Mouse (Mus musculus) heart, adult 2 months (tissue): Measurements from ENCODE around the gene Spata31d1b. TPM values are rescaled to one million over a fixed set of nuclear protein-coding genes. Genes with fewer than 3 reads are reported as not detected.

ENCODE experiments used
- DNase-seq, 2 experiments: peaks; one replicate each; pipeline ENCODE4 v3.0.0; 2021
- H3K27ac ChIP-seq: fragments of 200-600 bp; 2 replicates; pipeline ENCODE4 v1.8.1; 2022
- H3K27me3 ChIP-seq: fragments of 200-500 bp; 2 replicates; pipeline ENCODE4 v1.6.1; 2012; ENCODE audit warnings: mild to moderate bottlenecking, low read length, inconsistent platforms, mixed read lengths; ENCODE audit not compliant: control insufficient read depth, insufficient read depth
- H3K36me3 ChIP-seq: fragments of 200-500 bp; 2 replicates; pipeline ENCODE4 v1.6.1; 2012; ENCODE audit warnings: low read length, inconsistent platforms; ENCODE audit not compliant: control insufficient read depth, insufficient read depth
- H3K4me1 ChIP-seq: fragments of 200-500 bp; 2 replicates; pipeline ENCODE4 v1.6.1; 2011; ENCODE audit warnings: low read length; ENCODE audit not compliant: control insufficient read depth, insufficient read depth
- H3K4me3 ChIP-seq: fragments of 200-600 bp; 2 replicates; pipeline ENCODE4 v1.8.1; 2022
- H3K79me2 ChIP-seq: fragments of 200-500 bp; replicated peaks from 2 replicates; pipeline ENCODE4 v1.6.1; 2012; ENCODE audit warnings: mild to moderate bottlenecking, inconsistent platforms, low read length, moderate library complexity, mixed read lengths; ENCODE audit not compliant: control insufficient read depth, insufficient read depth
- H3K9ac ChIP-seq: fragments of 200-500 bp; 2 replicates; pipeline ENCODE4 v1.6.1; 2012; ENCODE audit warnings: low read depth, mild to moderate bottlenecking, control low read depth, inconsistent platforms, low read length, mixed read lengths
- CTCF ChIP-seq: fragments of 200-600 bp; IDR thresholded peaks from 2 replicates; pipeline ENCODE4 v1.8.1; 2022; ENCODE audit warnings: antibody characterized with exemption, mild to moderate bottlenecking, moderate library complexity
- EP300 ChIP-seq: fragments of 200-500 bp; IDR thresholded peaks from 2 replicates; pipeline ENCODE4 v1.6.1; 2011; ENCODE audit warnings: low read depth, low read length, control low read depth; ENCODE audit not compliant: insufficient read depth
- POLR2A ChIP-seq: fragments of 200-500 bp; IDR thresholded peaks from 2 replicates; pipeline ENCODE4 v1.6.1; 2011; ENCODE audit warnings: mild to moderate bottlenecking, low read depth, low read length, control low read depth; ENCODE audit not compliant: insufficient read depth
- WGBS: fragments of 180-500 bp; shearing (Covaris S2); methylation state at CpG from one replicate; pipeline ENCODE4 v1.1.7; 2018; 5-methylcytosine and 5-hydroxymethylcytosine counted together
- intact Hi-C: fragments of 180-260 bp; cut with DNase I; formaldehyde crosslinking; loops from one replicate; pipeline ENCODE4 v1.15.1; 2025
- polyA plus RNA-seq: library from polyadenylated mRNA; depleted of rRNA; stranded (reverse); fragments of >200 nt; gene quantifications from 2 replicates; pipeline ENCODE4 v1.2.3, GENCODE M21; 2012; rRNA removed
- total RNA-seq, 2 experiments: library from RNA; stranded (reverse); gene quantifications; 2 replicates each; pipeline ENCODE4 v1.2.3; 2021

Spata31d1b gene
- total and polyA plus RNA-seq, 3 experiments, result 0.04 TPM; not detected in 2

DNA sequence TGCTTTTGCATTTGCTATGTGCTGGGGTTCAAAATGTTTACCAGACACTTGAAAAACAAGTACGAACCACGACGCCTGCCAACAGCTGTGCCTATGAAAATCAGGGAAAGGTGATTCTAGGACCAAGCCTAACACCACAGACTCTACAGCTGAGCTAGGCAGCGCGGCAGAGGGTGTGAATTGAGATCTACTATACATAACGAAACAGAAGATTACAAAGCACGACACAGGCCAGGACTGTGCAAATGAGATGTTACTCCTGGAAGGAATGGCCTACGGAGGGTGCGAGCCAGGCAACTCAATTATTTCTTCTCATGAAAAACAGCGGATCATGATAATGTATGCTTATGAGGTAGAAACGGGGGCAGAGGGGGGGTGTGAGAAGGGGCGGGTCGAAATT is 56.4 kb downstream of the Spata31d1b start:
- H3K4me1 ChIP-seq, result peaks cover 27% of the 10 kb centered on the region
- DNase-seq, result peak in 1 of 2 experiments; percentile 14
- H3K79me2 ChIP-seq, result peaks cover 14% of the 10 kb centered on the region
- peak overlapping the region; percentile 89 for H3K9ac ChIP-seq
- no peak for TF ChIP-seq EP300
- no peak for TF ChIP-seq CTCF
- TF ChIP-seq POLR2A, result no peak
- 8% methylated on average over 13 of the region's 13 CpGs for WGBS
- intact Hi-C loops, result no loop called here
- H3K27me3 ChIP-seq, result no peaks in the 10 kb centered on the region
- peaks cover 28% of the 10 kb centered on the region for H3K36me3 ChIP-seq
- H3K27ac ChIP-seq, result peak overlapping the region; percentile 100
- peak overlapping the region; percentile 69 for H3K4me3 ChIP-seq

Other genes starting within 250 kb of the Spata31d1b start
- gene Agtpbp1, start 127.1 kb upstream of the Spata31d1b start, total RNA-seq, result 100 to 1,000 TPM; 151 to 173 TPM
- gene Agtpbp1, start 127.1 kb upstream of the Spata31d1b start, polyA plus RNA-seq, result 27.9 and 62.9 TPM in 2 replicates
- 100 to 1,000 TPM in 1 of 2 experiments, 10 to 100 TPM in 1; 79.9 to 106 TPM for gene Naa35, start 127.0 kb upstream of the Spata31d1b start, total RNA-seq
- 28.0 and 67.3 TPM in 2 replicates for gene Naa35, start 127.0 kb upstream of the Spata31d1b start, polyA plus RNA-seq
- gene Golm1, start 36.5 kb upstream of the Spata31d1b start, total RNA-seq, result 10 to 100 TPM; 11.4 to 16.2 TPM
- gene Golm1, start 36.5 kb upstream of the Spata31d1b start, polyA plus RNA-seq, result 6.5 and 8.8 TPM in 2 replicates
- not detected for gene 4921517D22Rik, start 18.2 kb upstream of the Spata31d1b start, total RNA-seq
- not detected in 2 replicates for gene 4921517D22Rik, start 18.2 kb upstream of the Spata31d1b start, polyA plus RNA-seq
- gene Spata31d1a, start 2.0 kb upstream of the Spata31d1b start, total RNA-seq, result not detected
- gene Spata31d1a, start 2.0 kb upstream of the Spata31d1b start, polyA plus RNA-seq, result 0.09 and 0.14 TPM in 2 replicates
- gene Spata31d1d, start 19.5 kb downstream of the Spata31d1b start, total RNA-seq, result not detected
- 0.04 and 0.06 TPM in 2 replicates for gene Spata31d1d, start 19.5 kb downstream of the Spata31d1b start, polyA plus RNA-seq
- not detected for gene 1700014D04Rik, start 34.5 kb downstream of the Spata31d1b start, total RNA-seq
- 0.09 TPM in 1 of 2 replicates, not detected in the other for gene 1700014D04Rik, start 34.5 kb downstream of the Spata31d1b start, polyA plus RNA-seq
- 100 to 1,000 TPM; 233 to 239 TPM for gene Isca1, start 57.5 kb downstream of the Spata31d1b start, total RNA-seq
- gene Isca1, start 57.5 kb downstream of the Spata31d1b start, polyA plus RNA-seq, result 326 and 509 TPM in 2 replicates
- not detected for gene Gm49354, start 70.0 kb downstream of the Spata31d1b start, total RNA-seq
- gene Gm49354, start 70.0 kb downstream of the Spata31d1b start, polyA plus RNA-seq, result not detected in 2 replicates
- 10 to 100 TPM; 41.6 to 45.1 TPM for gene Tut7, start 110.9 kb downstream of the Spata31d1b start, total RNA-seq
- gene Tut7, start 110.9 kb downstream of the Spata31d1b start, polyA plus RNA-seq, result 10.3 and 16.3 TPM in 2 replicates